ENCODE assay signal across 9 mouse cellular contexts in genomic region chr13:51753802-51754444, GRCm38 (mm10). TPM values are rescaled to one million over a fixed set of nuclear protein-coding genes. Genes with fewer than 3 reads are reported as not detected.
DNase-seq lines count a peak whose midpoint lies in the region; ATAC-seq and TF ChIP-seq lines count a peak whose summit lies in the region.
"Had no signal": no experiment of that assay in that cellular context is flagged by ENCODE, and none has a peak within 500 bp of the region (broad histone marks: within the 10 kb centered on the region; RNA-seq: fewer than 3 reads in every experiment).

No protein-coding gene starts in this region.

- no peak overlapping the region for H3K4me3 ChIP-seq in heart, embryonic 16.5 days (ENCODE audit: low read length)
- H3K4me3 ChIP-seq in E14TG2a.4 (replicated peaks; ENCODE audit: low read length) = peak overlapping the region; percentile 60
- no peak overlapping the region for H3K4me3 ChIP-seq in hindbrain, embryonic 13.5 days

- H3K4me1 ChIP-seq in heart, embryonic 16.5 days (ENCODE audit: control insufficient read depth, insufficient read depth, low read length) = peaks cover 69% of the 10 kb centered on the region
- H3K4me1 ChIP-seq in E14TG2a.4 (replicated peaks; ENCODE audit: low read depth, low read length) = peaks cover 97% of the 10 kb centered on the region
- peaks cover 51% of the 10 kb centered on the region for H3K4me1 ChIP-seq in hindbrain, embryonic 13.5 days (replicated peaks)

- H3K4me2 ChIP-seq in heart, embryonic 16.5 days (ENCODE audit: low read depth, low read length) = no peak overlapping the region
- no peak overlapping the region for H3K4me2 ChIP-seq in hindbrain, embryonic 13.5 days

- H3K36me3 ChIP-seq in heart, embryonic 16.5 days (ENCODE audit: control insufficient read depth, insufficient read depth) = no peaks in the 10 kb centered on the region
- H3K36me3 ChIP-seq in E14TG2a.4 (ENCODE audit: insufficient read depth, low read length) = peaks cover 7% of the 10 kb centered on the region; the same call in 1 of the 2 replicates
- no peaks in the 10 kb centered on the region for H3K36me3 ChIP-seq in hindbrain, embryonic 13.5 days
- no peaks in the 10 kb centered on the region; the same call in 1 of the 2 replicates for H3K36me3 ChIP-seq in splenic B cell, adult 2 months (ENCODE audit: control insufficient read depth, insufficient read depth, low read length, poor library complexity, severe bottlenecking)

- H3K9ac ChIP-seq in heart, embryonic 16.5 days (ENCODE audit: low read length) = 0 out of 2 replicates have a peak overlapping the region, but pooled peaks have one; percentile 18
- H3K9ac ChIP-seq in hindbrain, embryonic 13.5 days = peak overlapping the region; percentile 39; the same call in 1 of the 2 replicates

- no peak for DNase-seq in heart, postnatal 4 days
- DNase-seq in splenic B cell, adult 2 months (ENCODE audit: low read depth, low spot score) = peak; percentile 84
- DNase-seq in cerebellum, postnatal 25 days = no peak
- no peak for DNase-seq in left cerebral cortex, postnatal 10 days (ENCODE audit: extremely low spot score in 1 of 2, low spot score in 2 of 2)
- no peak for DNase-seq in adrenal gland, postnatal 4 days (ENCODE audit: low spot score in 2 of 2)
- DNase-seq: gastrocnemius, postnatal 14 days had no signal

- whole genome bisulfite sequencing in heart, embryonic 16.5 days = 80% methylated on average over 5 of the region's 5 CpGs
- 44% methylated on average over 5 of the region's 5 CpGs for WGBS in hindbrain, embryonic 13.5 days

- TF ChIP-seq CTCF in E14TG2a.4 (conservative IDR thresholded peaks at IDR 0.05; ENCODE audit: low read length) = no peak

- no peaks in the 10 kb centered on the region for H3K9me3 ChIP-seq in heart, embryonic 16.5 days (replicated peaks; ENCODE audit: control insufficient read depth, low read length)
- no peaks in the 10 kb centered on the region for H3K9me3 ChIP-seq in E14TG2a.4 (ENCODE audit: low read length)
- no peaks in the 10 kb centered on the region for H3K9me3 ChIP-seq in hindbrain, embryonic 13.5 days

- no peaks in the 10 kb centered on the region for H3K27me3 ChIP-seq in heart, embryonic 16.5 days (ENCODE audit: control insufficient read depth, insufficient read depth, low read length)
- H3K27me3 ChIP-seq in E14TG2a.4 (ENCODE audit: insufficient read depth, low read length) = no peaks in the 10 kb centered on the region
- no peaks in the 10 kb centered on the region for H3K27me3 ChIP-seq in hindbrain, embryonic 13.5 days
- no peaks in the 10 kb centered on the region for H3K27me3 ChIP-seq in splenic B cell, adult 2 months (ENCODE audit: control insufficient read depth, insufficient read depth, low read length, poor library complexity, severe bottlenecking)

- H3K27ac ChIP-seq in heart, embryonic 16.5 days (ENCODE audit: low read length) = peak overlapping the region; percentile 28; the same call in 1 of the 2 replicates
- no peak overlapping the region for H3K27ac ChIP-seq in hindbrain, embryonic 13.5 days

- intact Hi-C loops in left cerebral cortex, postnatal 10 days (cut with DNase I) = no loop called here

- ATAC-seq in heart, embryonic 16.5 days (replicated peaks; ENCODE audit: extremely low read depth, insufficient read depth, low FRiP score) = no peak
- ATAC-seq in hindbrain, embryonic 13.5 days (ENCODE audit: low FRiP score) = no peak

RNA-seq across cellular contexts. Expression of gene Sema4d, which starts 39.6 kb away (rescaled TPM):
- 17.6 and 22.5 TPM in 2 replicates for polyA plus RNA-seq in heart, embryonic 16.5 days (2015; fragmentation: Nextera tagmentation; extraction: Ambion mirVana)
- total RNA-seq in heart, postnatal 4 days (2021) = 10 to 100 TPM; 54.7 to 61.4 TPM
- 10.5 and 10.9 TPM in 2 replicates for polyA plus RNA-seq in hindbrain, embryonic 13.5 days (2015; fragmentation: Nextera tagmentation; extraction: Ambion mirVana)
- 10 to 100 TPM; 66.1 to 77.0 TPM for total RNA-seq in left cerebral cortex, postnatal 10 days (2021)
- 10 to 100 TPM; 22.0 to 30.9 TPM for total RNA-seq in adrenal gland, postnatal 4 days (2021)
